Mouse (Mus musculus) heart, adult 11 months (tissue): ENCODE measurements around the gene Slc8a3.
A peak's percentile ranks its signal among the peaks of the same experiment; 100 is the strongest.
"Not testable (repeated sequence)": the region's sequence is repeated elsewhere in the genome, so short reads cannot be mapped to it uniquely, and the experiment has no call there.

Source experiments
- DNase-seq: peaks from one replicate; pipeline ENCODE4 v3.0.0; 2022

The Slc8a3 gene

GRCm38 (mm10) chr12:81332875-81333421, at the start of gene Slc8a3:
Slc8a3 (minus strand) TSS chr12:81333180.
- peak; percentile 85 for DNase-seq

- DNase-seq, result not testable (repeated sequence)
These were observed 46.4 kb upstream of the Slc8a3 start, which contains the start of gene Gm4787 for GRCm38 (mm10) chr12:81379364-81379763. Gm4787 (minus strand) TSS chr12:81379464.

- DNase-seq, result peak; percentile 61
These were observed 861 bp upstream of the Slc8a3 start for GRCm38 (mm10) chr12:81333841-81334240.

- DNase-seq, result peak; percentile 81
These were observed 774 bp downstream of the Slc8a3 start for GRCm38 (mm10) chr12:81331937-81332874.

GRCm38 (mm10) chr12:81331046-81331638, 1.8 kb downstream of the Slc8a3 start:
- peak; percentile 82 for DNase-seq

GRCm38 (mm10) chr12:81324991-81325390, 8.0 kb downstream of the Slc8a3 start:
- DNase-seq, result peak; percentile 73

- peak; percentile 73 for DNase-seq
These were observed 8.9 kb downstream of the Slc8a3 start for GRCm38 (mm10) chr12:81324116-81324515.

- peak; percentile 74 for DNase-seq
These were observed 12.0 kb downstream of the Slc8a3 start for GRCm38 (mm10) chr12:81321021-81321420.

GRCm38 (mm10) chr12:81317811-81318210, 15.2 kb downstream of the Slc8a3 start:
- DNase-seq, result peak; percentile 17

GRCm38 (mm10) chr12:81315953-81316352, 17.0 kb downstream of the Slc8a3 start:
- DNase-seq, result no peak

- DNase-seq, result no peak
These were observed 29.4 kb downstream of the Slc8a3 start for GRCm38 (mm10) chr12:81303626-81304025.

GRCm38 (mm10) chr12:81294613-81295012, 38.4 kb downstream of the Slc8a3 start:
- no peak for DNase-seq

GRCm38 (mm10) chr12:81278031-81278430, 54.9 kb downstream of the Slc8a3 start:
- no peak for DNase-seq

GRCm38 (mm10) chr12:81274616-81275015, 58.4 kb downstream of the Slc8a3 start:
- DNase-seq, result no peak

GRCm38 (mm10) chr12:81273333-81273732, 59.6 kb downstream of the Slc8a3 start:
- peak; percentile 34 for DNase-seq

GRCm38 (mm10) chr12:81269246-81269645, 63.7 kb downstream of the Slc8a3 start:
- DNase-seq, result peak; percentile 30

GRCm38 (mm10) chr12:81262821-81263220, 70.2 kb downstream of the Slc8a3 start:
- DNase-seq, result peak; percentile 92

GRCm38 (mm10) chr12:81258215-81258614, 74.8 kb downstream of the Slc8a3 start:
- DNase-seq, result peak; percentile 31

- peak; percentile 82 for DNase-seq
These were observed 87.6 kb downstream of the Slc8a3 start for GRCm38 (mm10) chr12:81245411-81245810.

- peak; percentile 87 for DNase-seq
These were observed 88.0 kb downstream of the Slc8a3 start for GRCm38 (mm10) chr12:81244954-81245353.

GRCm38 (mm10) chr12:81244492-81244891, 88.5 kb downstream of the Slc8a3 start:
- DNase-seq, result peak; percentile 84

- peak; percentile 66 for DNase-seq
These were observed 91.3 kb downstream of the Slc8a3 start for GRCm38 (mm10) chr12:81241676-81242075.

- DNase-seq, result no peak
These were observed 91.9 kb downstream of the Slc8a3 start for GRCm38 (mm10) chr12:81241096-81241495.

- DNase-seq, result peak; percentile 6
These were observed 95.8 kb downstream of the Slc8a3 start for GRCm38 (mm10) chr12:81237158-81237557.
